Comparison of ENCODE assay signal across 8 mouse cellular contexts in the genomic region with DNA sequence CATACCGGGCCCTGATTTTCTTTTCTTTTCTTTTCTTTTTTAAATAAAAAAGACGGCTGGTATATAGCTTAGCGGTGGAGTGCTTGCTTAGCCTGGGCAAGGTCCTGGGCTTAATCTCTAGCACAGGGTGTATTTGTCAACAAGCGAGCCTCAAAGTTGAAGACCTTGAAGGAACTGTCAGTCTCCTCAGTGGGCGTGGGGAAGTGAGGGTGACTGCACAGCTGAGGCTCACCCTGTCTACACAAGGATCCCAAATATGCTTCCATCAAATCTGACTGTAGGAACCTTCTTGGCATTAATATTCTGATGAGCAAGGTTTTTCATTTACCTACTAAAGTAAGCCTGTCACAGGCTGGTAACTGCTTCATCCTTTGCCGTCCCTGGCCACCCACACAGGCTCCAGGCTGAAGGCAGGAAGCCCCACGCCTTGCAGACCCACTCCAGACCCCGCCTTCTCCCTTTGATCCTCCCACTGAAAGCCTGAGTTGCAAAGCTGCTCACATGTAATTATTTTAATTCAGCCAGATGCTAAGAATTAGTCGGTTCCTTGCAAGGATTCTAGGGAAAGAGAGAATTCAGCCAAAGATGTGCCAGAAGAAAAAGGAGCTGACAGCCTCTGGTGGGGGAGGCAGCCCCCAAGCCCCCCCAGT. TPM values are rescaled to one million over a fixed set of nuclear protein-coding genes. Genes with fewer than 3 reads are reported as not detected.
DNase-seq lines count a peak whose midpoint lies in the region; ATAC-seq and TF ChIP-seq lines count a peak whose summit lies in the region.

No protein-coding gene starts in this region.

- ATAC-seq in kidney, embryonic 15.5 days (replicated peaks; ENCODE audit: low FRiP score), result 0 out of 2 replicates have a peak, but pooled peaks have one; percentile 33
- ATAC-seq in hindbrain, postnatal 0 days, result peak; percentile 24; the same call in 1 of the 2 replicates
- ATAC-seq in midbrain, embryonic 16.5 days, result peak; percentile 70
- ATAC-seq in intestine, embryonic 15.5 days, result no peak
- no peak for ATAC-seq in heart, embryonic 12.5 days (ENCODE audit: insufficient number of reproducible peaks, low FRiP score)

- no peak overlapping the region for H3K4me3 ChIP-seq in kidney, embryonic 15.5 days (replicated peaks)
- H3K4me3 ChIP-seq in hindbrain, postnatal 0 days (ENCODE audit: low read length), result no peak overlapping the region
- H3K4me3 ChIP-seq in midbrain, embryonic 16.5 days (ENCODE audit: low read depth, low read length), result no peak overlapping the region
- no peak overlapping the region for H3K4me3 ChIP-seq in intestine, embryonic 15.5 days (replicated peaks)
- H3K4me3 ChIP-seq in heart, embryonic 12.5 days, result no peak overlapping the region

- H3K27me3 ChIP-seq in kidney, embryonic 15.5 days, result no peaks in the 10 kb centered on the region
- H3K27me3 ChIP-seq in hindbrain, postnatal 0 days (ENCODE audit: insufficient read depth, low read length), result no peaks in the 10 kb centered on the region
- H3K27me3 ChIP-seq in midbrain, embryonic 16.5 days (ENCODE audit: control insufficient read depth, insufficient read depth, low read depth, low read length), result no peaks in the 10 kb centered on the region
- no peaks in the 10 kb centered on the region for H3K27me3 ChIP-seq in intestine, embryonic 15.5 days (replicated peaks)
- H3K27me3 ChIP-seq in heart, embryonic 12.5 days (replicated peaks), result no peaks in the 10 kb centered on the region

- DNase-seq in kidney, adult 18-20 months, result no peak
- peak; percentile 80 for DNase-seq in ZHBTc4 (ENCODE audit: low read depth, low spot score)
- DNase-seq in hindbrain, postnatal 0 days (ENCODE audit: low spot score), result peak; percentile 41
- DNase-seq in cerebellum, postnatal 10 days, result no peak

- H3K36me3 ChIP-seq in kidney, embryonic 15.5 days, result no peaks in the 10 kb centered on the region
- no peaks in the 10 kb centered on the region for H3K36me3 ChIP-seq in hindbrain, postnatal 0 days (ENCODE audit: insufficient read depth, low read length)
- H3K36me3 ChIP-seq in midbrain, embryonic 16.5 days (ENCODE audit: control insufficient read depth, insufficient read depth, low read length), result no peaks in the 10 kb centered on the region
- H3K36me3 ChIP-seq in intestine, embryonic 15.5 days, result no peaks in the 10 kb centered on the region
- no peaks in the 10 kb centered on the region for H3K36me3 ChIP-seq in heart, embryonic 12.5 days

- no peaks in the 10 kb centered on the region for H3K9me3 ChIP-seq in kidney, embryonic 15.5 days (replicated peaks)
- no peaks in the 10 kb centered on the region for H3K9me3 ChIP-seq in hindbrain, postnatal 0 days (ENCODE audit: low read length)
- H3K9me3 ChIP-seq in midbrain, embryonic 16.5 days (replicated peaks; ENCODE audit: control insufficient read depth, low read length, poor library complexity, severe bottlenecking), result no peaks in the 10 kb centered on the region
- no peaks in the 10 kb centered on the region for H3K9me3 ChIP-seq in intestine, embryonic 15.5 days
- no peaks in the 10 kb centered on the region for H3K9me3 ChIP-seq in heart, embryonic 12.5 days (replicated peaks)

- no peak for TF ChIP-seq CTCF in hindbrain, postnatal 0 days (IDR thresholded peaks at IDR 0.05; ENCODE audit: low read depth)

- no peak overlapping the region for H3K9ac ChIP-seq in kidney, embryonic 15.5 days
- no peak overlapping the region for H3K9ac ChIP-seq in hindbrain, postnatal 0 days (replicated peaks; ENCODE audit: low read length)
- H3K9ac ChIP-seq in midbrain, embryonic 16.5 days (ENCODE audit: low read depth, low read length), result peak overlapping the region; percentile 38; the same call in 1 of the 2 replicates
- no peak overlapping the region for H3K9ac ChIP-seq in intestine, embryonic 15.5 days
- no peak overlapping the region for H3K9ac ChIP-seq in heart, embryonic 12.5 days

- H3K4me1 ChIP-seq in kidney, embryonic 15.5 days, result peaks cover 10% of the 10 kb centered on the region
- no peaks in the 10 kb centered on the region for H3K4me1 ChIP-seq in hindbrain, postnatal 0 days (ENCODE audit: insufficient read depth, low read length)
- H3K4me1 ChIP-seq in midbrain, embryonic 16.5 days (ENCODE audit: control insufficient read depth, insufficient read depth, low read length), result peaks cover 12% of the 10 kb centered on the region
- H3K4me1 ChIP-seq in intestine, embryonic 15.5 days (replicated peaks), result no peaks in the 10 kb centered on the region
- peaks cover 11% of the 10 kb centered on the region for H3K4me1 ChIP-seq in heart, embryonic 12.5 days (replicated peaks)

- H3K4me2 ChIP-seq in kidney, embryonic 15.5 days, result no peak overlapping the region
- H3K4me2 ChIP-seq in hindbrain, postnatal 0 days (ENCODE audit: low read depth, low read length), result no peak overlapping the region
- H3K4me2 ChIP-seq in midbrain, embryonic 16.5 days (ENCODE audit: low read length), result no peak overlapping the region
- H3K4me2 ChIP-seq in intestine, embryonic 15.5 days (replicated peaks), result no peak overlapping the region
- no peak overlapping the region for H3K4me2 ChIP-seq in heart, embryonic 12.5 days

- 0 out of 2 replicates have a peak overlapping the region, but pooled peaks have one; percentile 23 for H3K27ac ChIP-seq in kidney, embryonic 15.5 days
- peak overlapping the region; percentile 45; the same call in 1 of the 2 replicates for H3K27ac ChIP-seq in hindbrain, postnatal 0 days
- peak overlapping the region; percentile 75 for H3K27ac ChIP-seq in midbrain, embryonic 16.5 days (ENCODE audit: low read length)
- H3K27ac ChIP-seq in intestine, embryonic 15.5 days, result no peak overlapping the region
- no peak overlapping the region for H3K27ac ChIP-seq in heart, embryonic 12.5 days (ENCODE audit: poor library complexity, severe bottlenecking)

- 18% methylated on average over 9 of the region's 9 CpGs for WGBS in kidney, embryonic 15.5 days
- 26% methylated on average over 9 of the region's 9 CpGs for WGBS in hindbrain, postnatal 0 days
- 7% methylated on average over 9 of the region's 9 CpGs for WGBS in midbrain, embryonic 16.5 days
- 19% methylated on average over 9 of the region's 9 CpGs for WGBS in intestine, embryonic 15.5 days
- WGBS in heart, embryonic 12.5 days, result 30% methylated on average over 9 of the region's 9 CpGs

RNA-seq across cellular contexts. Expression of gene Cpne5, which starts 38.7 kb away (rescaled TPM):
- polyA plus RNA-seq in kidney, embryonic 15.5 days (2015; fragmentation: Nextera tagmentation; extraction: Ambion mirVana), result 7.8 and 9.4 TPM in 2 replicates
- total RNA-seq in hindbrain, postnatal 0 days (2014; rRNA removed), result 56.1 and 65.8 TPM in 2 replicates
- 56.6 and 61.6 TPM in 2 replicates for polyA plus RNA-seq in hindbrain, postnatal 0 days (2015; fragmentation: Nextera tagmentation; extraction: Ambion mirVana)
- polyA plus RNA-seq in midbrain, embryonic 16.5 days (2015; fragmentation: Nextera tagmentation; extraction: Ambion mirVana), result 43.6 and 55.8 TPM in 2 replicates
- polyA plus RNA-seq in intestine, embryonic 15.5 days (2015; fragmentation: Nextera tagmentation; extraction: Ambion mirVana), result 7.5 and 8.3 TPM in 2 replicates
- 20.4 and 24.1 TPM in 2 replicates for polyA plus RNA-seq in heart, embryonic 12.5 days (2016; fragmentation: Nextera tagmentation; extraction: Ambion mirVana)

Comparison
In these comparisons a context has a peak if more than half of its experiments do, and no peak if none do; other contexts are left out.
1. ATAC-seq: peak in kidney, embryonic 15.5 days (single experiment), hindbrain, postnatal 0 days (single experiment) and midbrain, embryonic 16.5 days (single experiment); none in intestine, embryonic 15.5 days (single experiment) and heart, embryonic 12.5 days (single experiment).
2. H3K27ac ChIP-seq: peak in kidney, embryonic 15.5 days (single experiment), hindbrain, postnatal 0 days (single experiment) and midbrain, embryonic 16.5 days (single experiment); none in intestine, embryonic 15.5 days (single experiment) and heart, embryonic 12.5 days (single experiment).
3. DNase-seq: peak in ZHBTc4 (single experiment) and hindbrain, postnatal 0 days (single experiment); none in kidney, adult 18-20 months (single experiment) and cerebellum, postnatal 10 days (0 of 2).